Mouse (Mus musculus) kidney, embryonic 14.5 days (tissue): ENCODE measurements around the gene Slc25a21. TPM values are rescaled to one million over a fixed set of nuclear protein-coding genes. Genes with fewer than 3 reads are reported as not detected.

Source experiments
- ATAC-seq: fragments of 200-750 bp; cut with Nextera tagmentation; 2 replicates; pipeline ENCODE4 v1.8.0; 2017; ENCODE audit warnings: moderate number of reproducible peaks, mild to moderate bottlenecking, moderate TSS enrichment, moderate library complexity; ENCODE audit not compliant: low FRiP score, low TSS enrichment
- H3K27ac ChIP-seq: fragments of 300-500 bp; sonication (generic); 2 replicates; pipeline ENCODE4 v1.5.1; 2014; ENCODE audit warnings: low read depth, mild to moderate bottlenecking, low read length, moderate library complexity, mixed read lengths
- H3K27me3 ChIP-seq: fragments of 300-500 bp; sonication (generic); 2 replicates; pipeline ENCODE4 v1.6.1; 2014; ENCODE audit warnings: mild to moderate bottlenecking, low read length; ENCODE audit not compliant: control insufficient read depth, insufficient read depth
- H3K36me3 ChIP-seq: fragments of 300-500 bp; sonication (generic); 2 replicates; pipeline ENCODE4 v1.6.1; 2014; ENCODE audit warnings: low read length, mixed read lengths; ENCODE audit not compliant: control insufficient read depth, insufficient read depth
- H3K4me1 ChIP-seq: fragments of 300-500 bp; sonication (generic); 2 replicates; pipeline ENCODE4 v1.6.1; 2014; ENCODE audit warnings: low read length, mixed read lengths; ENCODE audit not compliant: control insufficient read depth, insufficient read depth
- H3K4me2 ChIP-seq: fragments of 300-500 bp; sonication (generic); replicated peaks from 2 replicates; pipeline ENCODE4 v1.6.1; 2014; ENCODE audit warnings: low read depth, mild to moderate bottlenecking, low read length
- H3K4me3 ChIP-seq: fragments of 300-500 bp; sonication (generic); 2 replicates; pipeline ENCODE4 v1.5.1; 2014; ENCODE audit warnings: mild to moderate bottlenecking, low read length
- H3K9ac ChIP-seq: fragments of 300-500 bp; sonication (generic); 2 replicates; pipeline ENCODE4 v1.6.1; 2014; ENCODE audit warnings: low read depth, mild to moderate bottlenecking, low read length, moderate library complexity
- H3K9me3 ChIP-seq: fragments of 300-500 bp; sonication (generic); 2 replicates; pipeline ENCODE4 v1.6.1; 2016; ENCODE audit warnings: low read length; ENCODE audit not compliant: control insufficient read depth
- WGBS: fragments of 180-500 bp; shearing (Covaris S2); extraction: QIAGEN DNeasy Blood & Tissue Kit; methylation state at CpG from one replicate; pipeline ENCODE4 v1.1.7; 2014; 5-methylcytosine and 5-hydroxymethylcytosine counted together
- polyA plus RNA-seq: library from polyadenylated mRNA; unstranded; fragments of >200 nt; fragmentation: Nextera tagmentation; extraction: Ambion mirVana; gene quantifications from 2 replicates; pipeline ENCODE4 v1.2.1, GENCODE M21; 2014

The Slc25a21 gene
- polyA plus RNA-seq, 1 experiment from 2014 or later = 2.8 TPM

- 91% methylated on average over 1 of the region's 1 CpGs for WGBS
- H3K9me3 ChIP-seq = no peaks in the 10 kb centered on the region
- no peak for ATAC-seq
- H3K4me1 ChIP-seq = peaks cover 3% of the 10 kb centered on the region; the same call in 1 of the 2 replicates
- H3K4me3 ChIP-seq = no peak overlapping the region
- H3K27ac ChIP-seq = no peak overlapping the region
- no peaks in the 10 kb centered on the region for H3K36me3 ChIP-seq
- H3K27me3 ChIP-seq = no peaks in the 10 kb centered on the region
- no peak overlapping the region for H3K9ac ChIP-seq
- H3K4me2 ChIP-seq = no peak overlapping the region
Measured at GRCm38 (mm10) chr12:56829945-56830344, 367.3 kb downstream of the Slc25a21 start.

DNA sequence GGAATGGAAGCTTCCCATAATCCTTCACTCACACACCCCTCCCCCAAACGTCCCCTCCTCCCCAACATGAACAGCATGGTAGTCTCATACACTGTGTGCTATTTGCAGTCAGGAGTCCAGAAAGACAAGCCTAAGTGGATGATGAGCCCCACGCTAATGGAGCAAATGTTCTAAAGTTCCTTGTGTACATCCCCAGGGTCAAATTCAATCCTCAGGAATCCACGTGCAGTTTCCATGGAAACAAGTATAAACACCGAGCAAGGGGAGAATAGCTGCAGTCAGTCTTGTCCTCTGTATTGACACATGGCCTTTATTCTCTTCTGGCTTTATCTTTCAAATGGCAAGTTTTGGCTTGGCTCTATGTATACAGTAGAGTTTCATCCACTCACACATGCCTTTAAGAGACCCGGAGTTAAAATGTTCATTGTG is 367.8 kb downstream of the Slc25a21 start:
- H3K36me3 ChIP-seq = no peaks in the 10 kb centered on the region
- 32% methylated on average over 5 of the region's 5 CpGs for WGBS
- no peak overlapping the region for H3K4me2 ChIP-seq
- no peak for ATAC-seq
- no peaks in the 10 kb centered on the region for H3K9me3 ChIP-seq
- H3K9ac ChIP-seq = no peak overlapping the region
- no peak overlapping the region for H3K27ac ChIP-seq
- H3K4me1 ChIP-seq = peaks cover 3% of the 10 kb centered on the region; the same call in 1 of the 2 replicates
- no peaks in the 10 kb centered on the region for H3K27me3 ChIP-seq
- no peak overlapping the region for H3K4me3 ChIP-seq

DNA sequence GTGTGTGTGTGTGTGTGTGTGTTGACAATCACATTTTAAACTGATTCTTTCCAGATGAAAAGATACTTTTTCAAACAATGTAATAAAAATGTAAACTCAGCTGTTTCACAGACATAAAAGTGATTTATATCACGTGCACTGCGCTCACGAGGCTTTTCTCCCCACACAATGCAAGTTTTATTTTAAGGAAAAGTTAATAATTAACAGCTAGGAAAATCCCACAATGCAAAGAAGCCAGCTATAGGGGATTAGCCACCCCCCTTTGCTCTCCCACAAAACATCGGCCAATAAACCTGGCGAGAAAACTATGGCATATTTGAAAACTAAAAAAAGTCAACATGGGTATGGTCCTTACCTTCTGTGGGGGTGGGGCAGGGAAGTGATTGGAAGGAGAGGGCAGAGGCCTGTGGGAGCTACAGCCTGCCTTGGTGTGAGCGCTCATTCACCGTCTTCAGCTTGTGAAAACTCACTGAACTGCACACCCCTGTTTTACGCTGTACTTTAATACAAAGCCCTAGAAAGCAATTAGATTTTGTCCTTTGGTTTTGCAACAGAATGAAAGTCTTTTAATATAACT is 369.4 kb downstream of the Slc25a21 start:
- ATAC-seq = peak; percentile 83
- Histone ChIP-seq H3K4me3 (no peak overlapping the region), H3K36me3 (no peaks in the 10 kb centered on the region), H3K4me2 (no peak overlapping the region), H3K27me3 (no peaks in the 10 kb centered on the region), H3K9ac (no peak overlapping the region), H3K9me3 (no peaks in the 10 kb centered on the region), H3K27ac (no peak overlapping the region), H3K4me1 (peaks cover 3% of the 10 kb centered on the region; the same call in 1 of the 2 replicates)
- 33% methylated on average over 8 of the region's 8 CpGs for WGBS

- Histone ChIP-seq H3K4me1 (peaks cover 3% of the 10 kb centered on the region; the same call in 1 of the 2 replicates), H3K27ac (no peak overlapping the region), H3K4me2 (peak overlapping the region; percentile 17; the same call in 1 of the 2 replicates), H3K9ac (no peak overlapping the region), H3K36me3 (no peaks in the 10 kb centered on the region), H3K9me3 (no peaks in the 10 kb centered on the region), H3K27me3 (no peaks in the 10 kb centered on the region), H3K4me3 (no peak overlapping the region)
- ATAC-seq = no peak
- 23% methylated on average over 5 of the region's 5 CpGs for WGBS
Measured at GRCm38 (mm10) chr12:56824688-56825087, 372.6 kb downstream of the Slc25a21 start.

DNA sequence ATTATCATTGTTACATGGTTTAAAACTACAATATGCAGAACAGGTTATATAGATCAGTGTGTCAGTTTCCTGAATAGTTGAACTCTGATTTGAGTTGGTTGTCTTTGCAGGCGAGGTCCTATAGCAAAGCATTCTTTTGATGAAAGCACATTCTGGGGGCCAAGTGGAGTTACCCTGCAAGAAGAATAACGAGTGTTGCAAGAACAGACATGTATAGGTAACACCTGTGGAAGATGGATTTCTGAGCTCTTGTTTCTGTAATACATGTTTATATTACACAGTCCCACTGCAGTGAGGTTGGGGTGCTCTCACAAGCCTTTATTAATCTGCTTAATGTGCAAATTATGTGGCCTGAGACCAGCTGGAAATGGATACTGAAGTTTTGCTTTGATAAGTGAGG is 375.1 kb downstream of the Slc25a21 start:
- no peak for ATAC-seq
- 75% methylated on average over 2 of the region's 2 CpGs for WGBS
- Histone ChIP-seq H3K9ac (no peak overlapping the region), H3K36me3 (no peaks in the 10 kb centered on the region), H3K27ac (no peak overlapping the region), H3K4me2 (no peak overlapping the region), H3K4me3 (no peak overlapping the region), H3K9me3 (no peaks in the 10 kb centered on the region), H3K4me1 (no peaks in the 10 kb centered on the region), H3K27me3 (no peaks in the 10 kb centered on the region)

DNA sequence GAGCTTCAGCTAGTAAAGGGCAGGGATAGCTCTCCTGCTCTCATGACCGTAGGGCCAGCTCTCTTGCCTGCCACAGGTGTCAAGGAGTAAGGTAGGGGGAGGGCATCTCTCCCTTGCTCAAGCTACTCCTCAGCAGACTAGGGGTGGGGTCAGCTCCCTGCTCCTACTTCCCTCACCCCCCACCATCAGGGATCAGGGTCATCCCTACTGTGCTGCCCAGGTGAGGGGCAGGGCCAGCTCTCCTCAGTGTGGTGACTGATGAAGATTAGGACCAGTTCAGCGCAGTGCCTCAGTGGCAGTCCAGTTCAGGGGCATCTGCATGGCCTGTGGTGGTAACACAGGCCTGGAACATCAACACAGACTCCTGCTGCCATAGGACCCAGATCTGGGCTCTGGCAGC is 376.7 kb downstream of the Slc25a21 start:
- Histone ChIP-seq H3K27ac (no peak overlapping the region), H3K36me3 (no peaks in the 10 kb centered on the region), H3K9me3 (no peaks in the 10 kb centered on the region), H3K4me1 (no peaks in the 10 kb centered on the region), H3K4me2 (no peak overlapping the region), H3K9ac (no peak overlapping the region), H3K4me3 (no peak overlapping the region), H3K27me3 (no peaks in the 10 kb centered on the region)
- 0 out of 2 replicates have a peak, but pooled peaks have one; percentile 43 for ATAC-seq
- WGBS = 87% methylated on average over 2 of the region's 2 CpGs

DNA sequence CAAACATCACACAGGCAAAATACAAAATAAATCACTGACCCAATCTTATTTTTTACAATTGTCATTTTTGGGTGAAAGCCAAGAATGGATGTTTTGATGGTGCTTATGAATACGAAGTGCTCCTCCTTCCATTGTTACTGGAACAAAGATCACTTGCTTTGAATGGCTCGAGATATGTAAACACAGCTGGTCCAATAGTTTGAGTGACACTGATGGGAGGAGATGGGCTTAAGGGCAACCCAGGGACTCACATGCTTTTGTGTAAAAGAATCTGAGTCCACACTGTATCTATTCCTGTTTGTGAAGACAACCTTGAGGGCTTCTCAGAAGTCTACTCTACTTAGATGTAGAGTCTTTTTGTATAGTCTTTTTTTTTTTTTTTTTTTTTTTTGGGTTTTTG is 389.8 kb downstream of the Slc25a21 start:
- ATAC-seq = no peak
- WGBS = 54% methylated on average over 2 of the region's 2 CpGs

GRCm38 (mm10) chr12:56807078-56807477 is 390.2 kb downstream of the Slc25a21 start:
- WGBS = 85% methylated on average over 2 of the region's 2 CpGs

More for the DNA sequence above, 389.8 kb downstream of the Slc25a21 start:
- Histone ChIP-seq H3K4me2 (no peak overlapping the region), H3K4me1 (no peaks in the 10 kb centered on the region), H3K9me3 (no peaks in the 10 kb centered on the region; the same call in 1 of the 2 replicates), H3K4me3 (no peak overlapping the region), H3K27me3 (no peaks in the 10 kb centered on the region), H3K36me3 (no peaks in the 10 kb centered on the region), H3K27ac (no peak overlapping the region), H3K9ac (no peak overlapping the region)

DNA sequence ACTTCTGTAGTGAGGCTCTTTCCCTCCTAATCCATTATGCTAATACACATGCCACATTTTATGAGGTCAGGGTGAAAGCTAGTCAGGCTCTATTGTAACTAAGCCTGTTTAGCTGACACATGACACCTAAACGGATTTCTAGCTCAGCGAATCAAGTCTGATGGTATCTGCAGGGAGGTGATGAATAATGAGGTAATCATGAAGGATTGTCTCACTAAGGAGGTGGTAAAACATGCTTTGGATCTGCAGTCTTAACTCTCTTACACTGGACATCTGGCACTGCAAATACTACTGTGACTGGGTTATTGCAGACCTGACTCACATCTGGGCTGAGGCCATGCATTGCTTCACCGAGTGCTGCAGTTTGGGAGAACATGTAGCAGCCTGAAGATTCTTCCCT is 392.8 kb downstream of the Slc25a21 start:
- Histone ChIP-seq H3K9me3 (no peaks in the 10 kb centered on the region; the same call in 1 of the 2 replicates), H3K4me2 (no peak overlapping the region), H3K9ac (no peak overlapping the region), H3K4me3 (no peak overlapping the region), H3K27me3 (no peaks in the 10 kb centered on the region), H3K36me3 (no peaks in the 10 kb centered on the region), H3K27ac (no peak overlapping the region), H3K4me1 (no peaks in the 10 kb centered on the region)
- 15% methylated on average over 3 of the region's 3 CpGs for WGBS
- peak; percentile 82 for ATAC-seq

More at GRCm38 (mm10) chr12:56807078-56807477, 390.2 kb downstream of the Slc25a21 start:
- H3K4me2 ChIP-seq = no peak overlapping the region
- H3K9ac ChIP-seq = no peak overlapping the region
- H3K27ac ChIP-seq = no peak overlapping the region
- no peaks in the 10 kb centered on the region; the same call in 1 of the 2 replicates for H3K9me3 ChIP-seq
- H3K36me3 ChIP-seq = no peaks in the 10 kb centered on the region
- ATAC-seq = no peak
- no peaks in the 10 kb centered on the region for H3K27me3 ChIP-seq
- H3K4me1 ChIP-seq = no peaks in the 10 kb centered on the region
- no peak overlapping the region for H3K4me3 ChIP-seq
